Mouse (Mus musculus) adrenal gland, adult 18-20 months (tissue): Measurements from ENCODE around the gene Gm21812. TPM values are rescaled to one million over a fixed set of nuclear protein-coding genes. Genes with fewer than 3 reads are reported as not detected.
"Not testable (repeated sequence)": the region's sequence is repeated elsewhere in the genome, so short reads cannot be mapped to it uniquely, and the experiment has no call there.

Experiments used
- DNase-seq, 2 experiments: peaks; one replicate each; pipeline ENCODE4 v3.0.0; 2021 to 2022; ENCODE audit warnings: low spot score in 2 of 2
- long read RNA-seq, 2 experiments: library from polyadenylated mRNA; stranded (forward); transcript quantifications; one replicate each; pipeline ENCODE4 v2.0.0; 2021
- total RNA-seq, 2 experiments: library from RNA; stranded (reverse); gene quantifications; 1 replicate in 1 of 2; 2 replicates in 1 of 2; pipeline ENCODE4 v1.2.3; 2021

The Gm21812 gene
- total RNA-seq = not detected
- long read RNA-seq, experiment 1 = 0 reads
- long read RNA-seq, experiment 2 = 0 reads

DNA sequence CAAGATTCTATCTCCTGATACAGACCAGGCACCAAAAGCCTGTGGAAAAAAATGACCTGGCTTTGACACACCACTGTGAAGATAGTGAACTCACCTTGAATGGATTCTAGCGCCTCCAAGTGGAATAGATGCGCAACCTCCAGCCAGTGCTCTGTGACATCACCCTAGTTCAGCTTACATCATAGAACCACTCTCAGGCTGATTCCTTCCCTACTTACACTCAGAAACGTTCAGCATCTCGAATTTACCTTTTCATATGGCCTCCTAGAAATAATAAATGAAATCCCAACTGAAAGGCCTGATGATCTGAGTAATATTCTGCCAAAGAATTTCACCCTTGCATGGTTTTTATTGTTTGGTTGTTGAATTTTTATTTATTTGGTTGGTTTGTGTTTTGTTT is at the start of gene Gm21812:
Gene Gm21812, minus strand, starts transcription at position 101 of the 400 bp plus-strand sequence.
- not testable (repeated sequence) for DNase-seq

Other genes with a start within 250 kb of the Gm21812 start
- gene Gm21292, start 213.3 kb downstream of the Gm21812 start, total RNA-seq = not detected
- not detected for gene Gm21721, start 145.0 kb downstream of the Gm21812 start, total RNA-seq
- gene Gm21874, start 69.0 kb upstream of the Gm21812 start, total RNA-seq = not detected